In the genomic region with DNA sequence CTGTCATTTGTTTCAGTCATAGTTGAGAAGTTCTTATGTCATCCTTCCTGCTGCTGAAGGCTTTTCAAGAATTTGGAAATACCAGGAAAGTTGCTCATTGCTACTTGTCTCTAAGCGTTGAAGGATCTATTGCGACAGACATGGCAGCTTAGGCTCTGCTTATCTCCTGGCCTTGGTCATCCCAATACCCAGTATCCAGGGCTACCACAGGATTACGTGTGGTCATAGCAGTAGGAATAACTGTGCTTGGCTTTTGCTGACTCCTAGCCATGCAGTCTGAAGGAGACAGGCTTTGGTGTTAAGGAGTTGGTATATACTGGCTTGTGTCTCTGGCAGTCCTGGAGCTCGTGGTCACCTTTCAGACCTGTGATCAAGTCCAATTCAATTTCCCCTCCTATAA, we compare ENCODE assay signal across 9 mouse cellular contexts. TPM values are rescaled to one million over a fixed set of nuclear protein-coding genes. Genes with fewer than 3 reads are reported as not detected.
A peak's percentile ranks its signal among the peaks of the same experiment; 100 is the strongest.
DNase-seq lines count a peak whose midpoint lies in the region; ATAC-seq and TF ChIP-seq lines count a peak whose summit lies in the region.
"Had no signal": no experiment of that assay in that cellular context is flagged by ENCODE, and none has a peak within 500 bp of the region (broad histone marks: within the 10 kb centered on the region; RNA-seq: fewer than 3 reads in every experiment).

No protein-coding gene starts in this region.

- no peak overlapping the region for H3K9ac ChIP-seq in intestine, postnatal 0 days (ENCODE audit: low read depth, low read length)
- no peak overlapping the region for H3K9ac ChIP-seq in intestine, embryonic 16.5 days (ENCODE audit: low read depth, low read length)
- H3K9ac ChIP-seq: liver, embryonic 14.5 days had no signal

- H3K27ac ChIP-seq in intestine, postnatal 0 days (ENCODE audit: low read depth, low read length) = peak overlapping the region; percentile 60
- no peak overlapping the region for H3K27ac ChIP-seq in intestine, embryonic 16.5 days (ENCODE audit: low read length)
- 0 out of 2 replicates have a peak overlapping the region, but pooled peaks have one; percentile 29 for H3K27ac ChIP-seq in cortical plate, adult 2 months (ENCODE audit: insufficient read depth, low read length)
- H3K27ac ChIP-seq: liver, embryonic 14.5 days had no signal

- no peak overlapping the region for H3ac ChIP-seq in myocyte (ENCODE audit: control insufficient read depth, insufficient read length)

- no peaks in the 10 kb centered on the region for H3K9me3 ChIP-seq in intestine, postnatal 0 days (ENCODE audit: control insufficient read depth)
- no peaks in the 10 kb centered on the region for H3K9me3 ChIP-seq in intestine, embryonic 16.5 days (ENCODE audit: control insufficient read depth, low read length)

- H3K4me1 ChIP-seq in intestine, postnatal 0 days (replicated peaks; ENCODE audit: control insufficient read depth, insufficient read depth, low read length) = no peaks in the 10 kb centered on the region
- no peaks in the 10 kb centered on the region for H3K4me1 ChIP-seq in intestine, embryonic 16.5 days (ENCODE audit: control insufficient read depth, insufficient read depth, low read length)
- peaks cover 7% of the 10 kb centered on the region; the same call in 1 of the 2 replicates for H3K4me1 ChIP-seq in cortical plate, adult 2 months (ENCODE audit: control insufficient read depth, insufficient read depth, low read length)

- no peaks in the 10 kb centered on the region for H3K79me2 ChIP-seq in myocyte (ENCODE audit: control insufficient read depth, insufficient read depth)

- H3K27me3 ChIP-seq in intestine, postnatal 0 days (replicated peaks; ENCODE audit: control insufficient read depth, insufficient read depth, low read length) = no peaks in the 10 kb centered on the region
- H3K27me3 ChIP-seq in intestine, embryonic 16.5 days (replicated peaks; ENCODE audit: control insufficient read depth, insufficient read depth, low read length) = no peaks in the 10 kb centered on the region
- no peaks in the 10 kb centered on the region for H3K27me3 ChIP-seq in myocyte (ENCODE audit: control insufficient read depth, insufficient read depth, insufficient read length)

- H3K4me2 ChIP-seq in intestine, postnatal 0 days (replicated peaks; ENCODE audit: low read depth) = no peak overlapping the region
- H3K4me2 ChIP-seq in intestine, embryonic 16.5 days (ENCODE audit: low read depth, low read length) = no peak overlapping the region
- no peak overlapping the region for H3K4me2 ChIP-seq in myocyte (ENCODE audit: low read depth)

- WGBS in intestine, postnatal 0 days = 77% methylated on average over 4 of the region's 4 CpGs
- WGBS in intestine, embryonic 16.5 days = 88% methylated on average over 4 of the region's 4 CpGs

- TF ChIP-seq POLR2A in cortical plate, adult 2 months (IDR thresholded peaks at IDR 0.05; ENCODE audit: extremely low read depth, insufficient read depth, low read length) = no peak
- no peak for TF ChIP-seq POLR2A in myocyte (IDR thresholded peaks at IDR 0.05; ENCODE audit: insufficient read length, low read depth)

- H3K36me3 ChIP-seq in intestine, postnatal 0 days (ENCODE audit: control insufficient read depth, insufficient read depth) = peaks cover 34% of the 10 kb centered on the region
- H3K36me3 ChIP-seq in intestine, embryonic 16.5 days (ENCODE audit: control insufficient read depth, insufficient read depth, low read length) = no peaks in the 10 kb centered on the region; the same call in 1 of the 2 replicates
- peaks cover 40% of the 10 kb centered on the region for H3K36me3 ChIP-seq in myocyte (ENCODE audit: control insufficient read depth, insufficient read depth)

- no peak overlapping the region for H3K4me3 ChIP-seq in intestine, postnatal 0 days (ENCODE audit: low read depth, low read length)
- no peak overlapping the region for H3K4me3 ChIP-seq in intestine, embryonic 16.5 days (ENCODE audit: low read length)
- H3K4me3 ChIP-seq in cortical plate, adult 2 months (ENCODE audit: insufficient read depth, low read length) = no peak overlapping the region
- H3K4me3 ChIP-seq in myocyte = no peak overlapping the region

- no peak for ATAC-seq in intestine, postnatal 0 days
- ATAC-seq in intestine, embryonic 16.5 days = no peak

- DNase-seq in adipocyte (ENCODE audit: low spot score) = peak; percentile 70
- no peak for DNase-seq in layer of hippocampus, postnatal 10 days (ENCODE audit: low spot score in 2 of 2)
- DNase-seq in cerebellum, adult 11 months = no peak
- DNase-seq: kidney, postnatal 4 days had no signal

- no peak for TF ChIP-seq CTCF in intestine, postnatal 0 days (IDR thresholded peaks at IDR 0.05; ENCODE audit: low read depth)
- TF ChIP-seq CTCF in cortical plate, adult 2 months (IDR thresholded peaks at IDR 0.05; ENCODE audit: extremely low read depth, insufficient read depth, low read length) = no peak

TF ChIP-seq in myocyte, 11 proteins besides CTCF, POLR2A, EP300 and RAD21:
- TF ChIP-seq MAX (IDR thresholded peaks at IDR 0.05; ENCODE audit: low read depth) = no peak
- no peak for TF ChIP-seq E2F4 (IDR thresholded peaks at IDR 0.05; ENCODE audit: insufficient read depth)
- 0 out of 2 replicates have a peak, but pooled peaks have one; percentile 43 for TF ChIP-seq CEBPB (IDR thresholded peaks at IDR 0.05; ENCODE audit: insufficient read depth, poor library complexity, severe bottlenecking)
- TF ChIP-seq MYOG (IDR thresholded peaks at IDR 0.05; ENCODE audit: control insufficient read depth in 1 of 3, insufficient read depth in 1 of 3, insufficient read length in 2 of 3, low read depth in 2 of 3) = no peak
- TF ChIP-seq REST (IDR thresholded peaks at IDR 0.05; ENCODE audit: insufficient read depth, insufficient read length) = no peak

RNA-seq across cellular contexts. Expression of a gene that starts 32.8 kb away (rescaled TPM):
- 0.55 and 0.57 TPM in 2 replicates for polyA plus RNA-seq in intestine, postnatal 0 days (2015; fragmentation: Nextera tagmentation; extraction: Ambion mirVana)
- polyA plus RNA-seq in intestine, embryonic 16.5 days (2015; fragmentation: Nextera tagmentation; extraction: Ambion mirVana) = 0.56 and 0.67 TPM in 2 replicates
- 0.38 and 0.40 TPM in 2 replicates for polyA plus RNA-seq in cortical plate, adult 2 months (2012; rRNA removed)
- polyA plus RNA-seq in myocyte (2012; fragmentation: generic; extraction: Trizol) = 0.61 TPM
- total RNA-seq in layer of hippocampus, postnatal 10 days (2021) = 1 to 10 TPM; 1.5 to 1.8 TPM

RNA-seq across cellular contexts. Expression of a gene that starts 39.2 kb away (rescaled TPM):
- 10.4 and 11.5 TPM in 2 replicates for polyA plus RNA-seq in intestine, postnatal 0 days (2015; fragmentation: Nextera tagmentation; extraction: Ambion mirVana)
- 18.0 and 19.9 TPM in 2 replicates for polyA plus RNA-seq in intestine, embryonic 16.5 days (2015; fragmentation: Nextera tagmentation; extraction: Ambion mirVana)
- 11.2 and 12.3 TPM in 2 replicates for polyA plus RNA-seq in cortical plate, adult 2 months (2012; rRNA removed)
- 4.5 TPM for polyA plus RNA-seq in myocyte (2012; fragmentation: generic; extraction: Trizol)
- total RNA-seq in layer of hippocampus, postnatal 10 days (2021) = 10 to 100 TPM; 16.4 to 16.8 TPM

RNA-seq across cellular contexts. Expression of a gene that starts 44.3 kb away (rescaled TPM):
- 1.1 and 1.7 TPM in 2 replicates for polyA plus RNA-seq in intestine, postnatal 0 days (2015; fragmentation: Nextera tagmentation; extraction: Ambion mirVana)
- 0.62 and 0.82 TPM in 2 replicates for polyA plus RNA-seq in intestine, embryonic 16.5 days (2015; fragmentation: Nextera tagmentation; extraction: Ambion mirVana)
- polyA plus RNA-seq in cortical plate, adult 2 months (2012; rRNA removed) = 3.5 and 3.8 TPM in 2 replicates
- polyA plus RNA-seq in myocyte (2012; fragmentation: generic; extraction: Trizol) = 0.08 TPM
- total RNA-seq in layer of hippocampus, postnatal 10 days (2021) = 1 to 10 TPM; 3.0 to 3.4 TPM
